Mouse (Mus musculus) limb, embryonic 10.5 days (tissue): ENCODE measurements at regions not wholly inside any gene's neighbourhood (a gene's known extent, or its start where the extent isn't known, plus 50 kb on each side); places are given as distances from the start of the nearest gene placed in this dataset.
A peak's percentile ranks its signal among the peaks of the same experiment; 100 is the strongest.

Experiments used
- DNase-seq: peaks from one replicate; pipeline ENCODE4 v3.0.0-alpha.2; 2017; ENCODE audit warnings: low spot score
- H3K27ac ChIP-seq: fragments of 300-500 bp; sonication (generic); 2 replicates; pipeline ENCODE4 v1.5.1; 2016; ENCODE audit warnings: mild to moderate bottlenecking
- H3K27me3 ChIP-seq: fragments of 300-500 bp; sonication (generic); 2 replicates; pipeline ENCODE4 v1.6.1; 2016; ENCODE audit warnings: low read depth, mild to moderate bottlenecking; ENCODE audit not compliant: poor library complexity, severe bottlenecking
- H3K36me3 ChIP-seq: fragments of 300-500 bp; sonication (generic); 2 replicates; pipeline ENCODE4 v1.6.1; 2016; ENCODE audit warnings: mild to moderate bottlenecking, moderate library complexity
- H3K4me1 ChIP-seq: fragments of 300-500 bp; sonication (generic); 2 replicates; pipeline ENCODE4 v1.6.1; 2016
- H3K4me3 ChIP-seq: fragments of 300-500 bp; sonication (generic); 2 replicates; pipeline ENCODE4 v1.5.1; 2016; ENCODE audit warnings: mild to moderate bottlenecking, moderate library complexity
- H3K9me3 ChIP-seq: fragments of 300-500 bp; sonication (generic); replicated peaks from 2 replicates; pipeline ENCODE4 v1.6.1; 2016; ENCODE audit warnings: mild to moderate bottlenecking
- WGBS: fragments of 180-500 bp; shearing (Covaris S2); methylation state at CpG from one replicate; pipeline ENCODE4 v1.1.7; 2016; 5-methylcytosine and 5-hydroxymethylcytosine counted together

DNA sequence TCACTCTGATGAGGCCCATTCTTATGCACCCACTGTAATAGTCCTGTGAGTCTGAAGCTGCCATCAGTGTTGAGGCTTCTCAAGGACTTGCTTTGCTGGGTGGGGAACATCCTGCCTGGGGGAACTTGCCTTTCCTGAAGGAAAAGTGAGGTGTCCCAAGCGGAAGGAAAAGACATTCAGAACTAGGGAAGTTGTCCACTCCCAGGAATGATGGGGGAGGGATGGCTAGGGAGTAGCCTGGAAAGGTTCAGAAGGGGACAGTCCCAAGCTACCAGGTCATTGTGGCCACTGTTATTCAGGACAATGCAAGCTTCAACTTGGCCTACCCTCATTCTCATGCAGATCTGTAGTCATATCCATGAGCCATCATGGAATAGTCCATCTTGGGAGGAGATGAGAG, 102.7 kb upstream of the Foxa2 start:
- Histone ChIP-seq H3K4me1 (no peaks in the 10 kb centered on the region; the same call in 1 of the 2 replicates), H3K9me3 (no peaks in the 10 kb centered on the region), H3K4me3 (no peak overlapping the region), H3K27ac (no peak overlapping the region), H3K27me3 (no peaks in the 10 kb centered on the region), H3K36me3 (no peaks in the 10 kb centered on the region)
- WGBS = 64% methylated on average over 1 of the region's 1 CpGs
- DNase-seq = no peak

DNA sequence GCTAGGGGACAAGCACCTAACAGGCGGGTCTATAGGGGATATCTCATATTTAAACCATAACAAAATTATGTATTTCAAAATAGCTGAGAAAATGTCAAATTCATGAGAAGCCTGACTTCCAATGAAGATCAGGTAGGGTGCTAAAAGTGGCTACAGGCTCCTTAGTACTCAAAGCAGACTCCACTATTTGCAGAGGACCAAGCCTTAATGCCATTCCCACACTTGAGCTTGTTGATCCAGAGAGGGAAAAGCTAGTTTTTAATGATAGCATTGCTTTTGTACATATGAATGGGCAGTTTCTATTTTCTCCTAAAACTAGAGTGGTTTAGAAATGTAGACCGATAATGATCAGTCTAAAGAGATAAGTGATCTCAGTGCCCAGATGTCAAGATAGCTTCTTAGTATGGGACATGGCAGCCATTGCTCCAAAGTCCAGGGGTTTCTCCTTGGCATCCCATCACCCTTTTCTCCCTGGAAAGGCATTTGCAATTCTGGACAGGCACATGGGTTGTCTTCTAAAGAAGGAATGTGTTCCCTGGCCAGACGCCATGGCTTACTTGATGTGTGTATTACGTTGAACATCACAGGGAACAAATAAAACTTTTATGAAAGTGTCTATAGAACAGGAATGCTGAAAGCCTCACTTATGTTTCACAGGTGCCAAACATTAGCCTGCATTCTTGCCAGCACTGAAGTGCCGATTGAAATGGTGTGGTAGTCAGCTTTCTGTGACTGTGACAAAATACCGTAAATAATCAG, 106.9 kb upstream of the Foxa2 start:
- H3K4me3 ChIP-seq = no peak overlapping the region
- H3K4me1 ChIP-seq = no peaks in the 10 kb centered on the region; the same call in 1 of the 2 replicates
- no peaks in the 10 kb centered on the region for H3K9me3 ChIP-seq
- DNase-seq = no peak
- no peaks in the 10 kb centered on the region for H3K36me3 ChIP-seq
- no peaks in the 10 kb centered on the region for H3K27me3 ChIP-seq
- no peak overlapping the region for H3K27ac ChIP-seq
- 91% methylated on average over 6 of the region's 6 CpGs for WGBS

DNA sequence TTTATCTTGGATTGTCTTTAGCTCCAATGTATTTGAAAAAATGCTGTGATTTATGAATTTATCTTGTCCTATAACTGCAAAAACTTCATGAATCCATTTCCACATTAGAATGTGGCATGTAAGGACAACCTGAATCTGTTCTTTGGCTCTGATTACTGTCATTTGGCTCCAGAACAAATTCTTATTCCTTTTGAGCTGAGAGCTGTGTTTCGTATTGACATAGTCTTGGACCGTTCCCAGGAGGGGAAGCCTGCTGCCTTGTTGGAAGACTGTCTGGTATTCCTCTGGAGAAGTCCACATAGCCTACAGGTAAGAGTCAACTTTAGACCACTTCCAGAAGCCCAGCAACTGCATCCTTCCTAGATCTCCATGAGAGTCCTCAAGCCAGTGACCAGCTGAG, 109.4 kb upstream of the Foxa2 start:
- WGBS = 95% methylated on average over 2 of the region's 2 CpGs

DNA sequence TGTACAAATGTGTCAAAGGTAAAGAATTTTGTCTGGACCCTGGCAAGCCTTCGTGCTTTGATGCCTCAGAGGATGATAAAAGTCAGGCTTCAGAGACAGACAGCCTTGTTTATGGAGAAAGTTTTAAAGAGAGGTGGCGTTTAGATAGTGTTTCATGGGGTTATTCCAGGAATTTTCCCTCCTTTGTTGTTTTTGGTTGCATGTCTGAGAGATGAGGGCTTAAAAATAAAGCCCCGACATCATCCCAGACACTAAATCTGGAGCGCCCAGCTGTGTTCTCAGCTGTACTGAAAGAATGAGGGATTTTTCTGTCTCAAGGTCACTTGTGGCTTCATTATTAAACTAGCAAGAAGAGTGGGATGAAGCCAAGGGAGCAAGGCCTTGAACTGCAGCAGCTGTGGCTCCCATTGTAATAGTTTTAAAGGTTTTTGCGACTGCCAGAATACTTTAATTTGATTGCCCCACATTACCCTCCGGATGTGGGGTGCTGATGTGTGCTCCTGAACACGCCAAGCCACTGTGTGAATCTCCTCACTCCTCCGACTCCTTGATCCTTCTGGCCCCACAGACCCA, 112.3 kb upstream of the Foxa2 start:
- DNase-seq = no peak
- Histone ChIP-seq H3K9me3 (no peaks in the 10 kb centered on the region), H3K4me3 (no peak overlapping the region), H3K27ac (no peak overlapping the region), H3K36me3 (no peaks in the 10 kb centered on the region), H3K27me3 (no peaks in the 10 kb centered on the region), H3K4me1 (no peaks in the 10 kb centered on the region)
- WGBS = 76% methylated on average over 8 of the region's 8 CpGs

More for the DNA sequence above, 109.4 kb upstream of the Foxa2 start:
- Histone ChIP-seq H3K27me3 (no peaks in the 10 kb centered on the region), H3K36me3 (no peaks in the 10 kb centered on the region), H3K4me1 (no peaks in the 10 kb centered on the region; the same call in 1 of the 2 replicates), H3K9me3 (no peaks in the 10 kb centered on the region), H3K27ac (no peak overlapping the region), H3K4me3 (no peak overlapping the region)
- no peak for DNase-seq

DNA sequence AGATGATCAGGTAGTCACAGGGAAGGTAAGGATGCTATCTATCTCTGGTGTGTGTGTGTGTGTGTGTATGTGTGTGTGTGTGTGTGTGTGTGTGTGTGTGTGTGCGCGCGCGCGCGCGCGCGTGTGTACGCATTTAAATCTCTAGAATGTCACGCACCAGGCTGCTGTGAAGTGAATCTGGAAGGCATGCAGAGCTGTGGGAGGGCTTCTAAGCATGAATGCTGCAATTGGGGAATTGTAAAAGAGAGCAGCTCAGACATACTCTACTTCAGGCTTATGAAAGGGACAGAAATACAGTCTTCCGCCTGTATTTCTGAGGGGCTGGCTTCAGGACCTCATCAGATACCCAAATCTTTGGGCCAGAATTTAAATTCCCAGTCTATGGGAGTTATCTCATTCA, 114.2 kb upstream of the Foxa2 start:
- Histone ChIP-seq H3K4me3 (no peak overlapping the region), H3K27ac (no peak overlapping the region), H3K4me1 (no peaks in the 10 kb centered on the region), H3K36me3 (no peaks in the 10 kb centered on the region), H3K9me3 (no peaks in the 10 kb centered on the region), H3K27me3 (no peaks in the 10 kb centered on the region)
- 97% methylated on average over 12 of the region's 12 CpGs for WGBS
- DNase-seq = no peak

DNA sequence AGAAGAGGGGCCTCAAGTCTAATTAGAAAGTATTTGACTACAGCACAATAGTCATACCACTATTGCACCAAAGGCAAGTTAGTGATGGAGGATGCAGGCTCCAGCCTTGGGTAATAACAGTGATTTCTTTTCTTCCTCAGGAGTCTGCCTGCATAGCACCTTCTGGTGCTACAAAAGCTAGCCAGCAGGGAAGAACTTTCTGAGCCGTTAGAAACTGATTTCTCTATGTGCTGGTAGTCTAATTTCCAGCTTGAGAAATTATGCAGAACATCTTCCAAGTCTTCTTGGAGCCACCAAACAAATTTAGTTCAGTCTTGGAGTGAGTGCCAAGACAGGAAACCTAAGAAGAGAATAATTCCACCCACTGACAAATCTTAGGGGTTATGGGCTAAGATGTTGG, 115.2 kb upstream of the Foxa2 start:
- no peak overlapping the region for H3K27ac ChIP-seq
- no peaks in the 10 kb centered on the region for H3K36me3 ChIP-seq
- H3K9me3 ChIP-seq = no peaks in the 10 kb centered on the region
- no peak overlapping the region for H3K4me3 ChIP-seq
- no peak for DNase-seq
- H3K4me1 ChIP-seq = no peaks in the 10 kb centered on the region
- 84% methylated on average over 1 of the region's 1 CpGs for WGBS
- no peaks in the 10 kb centered on the region for H3K27me3 ChIP-seq

DNA sequence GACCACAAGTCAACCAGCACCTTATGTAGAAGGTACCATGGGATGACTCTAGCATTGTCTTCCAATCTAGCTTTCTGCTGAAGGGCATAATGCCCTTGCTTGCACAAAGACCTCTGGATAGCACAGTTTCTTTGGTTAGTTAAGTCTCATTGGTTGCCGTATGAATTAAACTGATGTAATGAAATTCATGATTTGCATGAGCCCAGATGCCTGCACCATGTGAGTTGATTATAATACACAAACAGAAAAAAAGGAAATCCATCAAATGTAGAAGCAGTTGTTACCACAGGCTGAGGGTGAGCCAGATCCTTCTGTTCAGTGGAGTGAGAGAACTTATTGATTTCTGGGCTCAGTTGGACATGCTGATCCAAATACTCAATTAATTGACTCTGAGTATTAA, 115.8 kb upstream of the Foxa2 start:
- Histone ChIP-seq H3K4me1 (no peaks in the 10 kb centered on the region), H3K4me3 (no peak overlapping the region), H3K27me3 (no peaks in the 10 kb centered on the region), H3K36me3 (no peaks in the 10 kb centered on the region), H3K27ac (no peak overlapping the region), H3K9me3 (no peaks in the 10 kb centered on the region)
- DNase-seq = no peak
- WGBS = 100% methylated on average over 1 of the region's 1 CpGs

DNA sequence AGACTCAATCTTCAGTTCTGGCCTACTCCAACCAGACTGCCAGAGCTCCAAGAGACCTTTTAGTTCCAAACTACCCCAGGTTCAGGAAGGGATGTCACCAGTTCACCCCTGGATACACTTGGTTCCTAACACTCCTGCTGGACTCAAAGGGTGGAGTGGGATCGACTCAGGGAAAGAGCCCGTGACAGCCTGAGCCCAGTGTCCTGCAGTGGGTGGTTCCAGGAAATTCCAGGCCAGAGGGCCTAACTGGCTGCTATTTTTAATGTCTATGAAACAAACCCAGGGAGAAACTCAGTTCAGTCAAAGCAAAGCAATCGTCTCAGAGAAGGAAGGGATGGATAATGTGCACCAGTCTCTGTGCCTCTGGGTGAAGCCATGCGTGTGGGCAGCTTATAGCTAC, 124.3 kb upstream of the Foxa2 start:
- Histone ChIP-seq H3K36me3 (no peaks in the 10 kb centered on the region), H3K27ac (0 out of 2 replicates have a peak overlapping the region, but pooled peaks have one; percentile 17), H3K27me3 (no peaks in the 10 kb centered on the region), H3K4me1 (no peaks in the 10 kb centered on the region), H3K4me3 (no peak overlapping the region), H3K9me3 (no peaks in the 10 kb centered on the region)
- WGBS = 85% methylated on average over 4 of the region's 4 CpGs
- no peak for DNase-seq

DNA sequence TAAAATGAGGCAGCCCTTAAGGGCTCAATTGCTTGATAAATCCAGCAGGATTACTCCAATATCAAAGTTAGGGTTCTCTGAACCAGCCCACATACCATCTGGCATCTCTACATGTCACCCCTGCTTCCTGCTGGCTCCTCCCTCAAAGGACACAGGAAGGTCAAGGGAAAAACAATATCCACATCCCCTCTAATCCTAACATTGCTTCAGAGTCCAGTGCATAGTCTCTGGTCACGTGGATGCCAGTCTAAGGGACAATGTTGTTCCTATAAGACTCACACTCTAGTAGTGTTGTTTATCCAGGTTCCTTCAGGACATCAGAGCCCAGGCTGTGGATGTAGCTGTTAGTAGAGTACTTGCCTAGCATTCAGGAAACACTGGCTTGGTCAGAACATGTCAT, 124.9 kb upstream of the Foxa2 start:
- H3K4me1 ChIP-seq = no peaks in the 10 kb centered on the region
- no peak overlapping the region for H3K27ac ChIP-seq
- WGBS = 69% methylated on average over 1 of the region's 1 CpGs
- no peak for DNase-seq
- no peak overlapping the region for H3K4me3 ChIP-seq
- H3K36me3 ChIP-seq = no peaks in the 10 kb centered on the region
- H3K9me3 ChIP-seq = no peaks in the 10 kb centered on the region
- H3K27me3 ChIP-seq = no peaks in the 10 kb centered on the region

DNA sequence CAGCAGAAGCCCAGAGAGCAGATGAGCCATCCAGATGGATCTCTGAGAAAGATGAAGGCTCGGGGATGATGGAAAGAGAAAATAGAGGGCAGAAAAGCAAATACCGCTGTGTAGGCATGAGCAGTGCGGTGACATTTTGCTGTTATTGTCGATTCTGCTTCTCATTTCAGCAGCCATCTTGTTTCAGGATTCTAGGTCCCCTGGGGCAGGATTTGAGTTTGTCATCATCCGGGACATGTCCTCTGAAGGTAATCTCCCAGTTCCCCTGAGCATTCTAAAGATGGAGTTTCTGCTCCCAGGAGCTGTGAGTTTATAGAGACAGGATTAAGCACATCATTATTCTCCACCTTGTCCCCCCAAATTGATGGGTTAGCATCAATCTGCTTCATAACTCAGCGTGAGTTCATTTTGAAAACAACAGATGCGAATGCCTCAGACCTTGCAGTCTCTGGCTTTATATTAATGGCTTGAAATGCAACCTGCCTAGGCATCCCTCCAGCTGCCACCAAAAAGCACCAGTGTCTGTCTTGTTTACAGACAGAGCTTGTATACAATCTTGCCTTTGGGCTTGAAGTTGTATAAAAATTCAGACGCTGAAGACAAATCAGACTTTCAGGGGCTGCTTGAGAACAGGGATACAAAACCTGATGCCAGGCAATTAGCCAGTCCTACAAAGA, 128.6 kb upstream of the Foxa2 start:
- H3K27me3 ChIP-seq = no peaks in the 10 kb centered on the region
- no peak overlapping the region for H3K27ac ChIP-seq
- peak; percentile 12 for DNase-seq
- H3K4me3 ChIP-seq = no peak overlapping the region
- 88% methylated on average over 8 of the region's 8 CpGs for WGBS
- no peaks in the 10 kb centered on the region for H3K4me1 ChIP-seq
- H3K36me3 ChIP-seq = no peaks in the 10 kb centered on the region
- no peaks in the 10 kb centered on the region for H3K9me3 ChIP-seq

DNA sequence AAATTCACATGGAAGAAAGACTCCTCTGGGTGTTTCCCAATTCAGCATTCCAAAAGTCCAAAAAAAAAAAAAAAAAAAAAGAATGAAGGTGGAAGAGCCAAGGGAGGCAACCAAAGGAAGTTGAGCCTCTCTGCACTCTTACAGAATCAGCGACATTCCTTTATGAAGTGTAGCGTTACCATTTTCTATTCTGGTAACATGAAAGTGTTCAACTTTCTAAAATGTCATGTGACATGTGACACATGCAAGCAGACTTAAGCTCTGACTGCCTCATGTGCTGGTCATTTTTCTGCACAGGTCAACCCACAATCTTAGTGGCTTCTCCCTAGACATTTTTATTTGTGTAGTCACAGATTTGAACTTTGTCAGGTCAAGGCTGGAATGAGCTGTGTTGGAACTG, 133.5 kb upstream of the Foxa2 start:
- Histone ChIP-seq H3K4me1 (peaks cover 11% of the 10 kb centered on the region), H3K9me3 (no peaks in the 10 kb centered on the region), H3K4me3 (no peak overlapping the region), H3K36me3 (no peaks in the 10 kb centered on the region), H3K27me3 (no peaks in the 10 kb centered on the region), H3K27ac (no peak overlapping the region)
- no peak for DNase-seq
- WGBS = 89% methylated on average over 2 of the region's 2 CpGs

DNA sequence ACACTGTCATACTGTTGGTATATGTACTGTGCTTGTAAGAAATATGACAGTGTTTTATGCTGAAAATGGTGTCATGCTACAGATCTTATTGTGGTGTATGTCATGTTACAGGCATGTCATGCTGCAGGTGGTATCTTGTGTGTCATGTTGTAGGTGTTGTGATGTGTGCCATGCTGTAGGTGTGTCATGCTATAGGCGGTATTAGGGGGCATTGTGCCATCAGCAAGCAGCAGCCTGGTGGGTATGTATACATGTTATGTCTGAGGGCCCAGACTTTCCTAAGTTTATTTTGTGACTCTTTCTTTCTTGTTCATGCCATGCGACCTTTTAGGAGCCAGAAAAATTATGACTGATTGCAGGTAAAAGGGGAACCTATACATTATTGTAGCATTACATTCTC, 134.7 kb upstream of the Foxa2 start:
- Histone ChIP-seq H3K9me3 (no peaks in the 10 kb centered on the region), H3K27ac (no peak overlapping the region), H3K4me1 (peaks cover 11% of the 10 kb centered on the region), H3K36me3 (no peaks in the 10 kb centered on the region), H3K4me3 (no peak overlapping the region), H3K27me3 (no peaks in the 10 kb centered on the region)
- WGBS = 99% methylated on average over 2 of the region's 2 CpGs
- DNase-seq = no peak

DNA sequence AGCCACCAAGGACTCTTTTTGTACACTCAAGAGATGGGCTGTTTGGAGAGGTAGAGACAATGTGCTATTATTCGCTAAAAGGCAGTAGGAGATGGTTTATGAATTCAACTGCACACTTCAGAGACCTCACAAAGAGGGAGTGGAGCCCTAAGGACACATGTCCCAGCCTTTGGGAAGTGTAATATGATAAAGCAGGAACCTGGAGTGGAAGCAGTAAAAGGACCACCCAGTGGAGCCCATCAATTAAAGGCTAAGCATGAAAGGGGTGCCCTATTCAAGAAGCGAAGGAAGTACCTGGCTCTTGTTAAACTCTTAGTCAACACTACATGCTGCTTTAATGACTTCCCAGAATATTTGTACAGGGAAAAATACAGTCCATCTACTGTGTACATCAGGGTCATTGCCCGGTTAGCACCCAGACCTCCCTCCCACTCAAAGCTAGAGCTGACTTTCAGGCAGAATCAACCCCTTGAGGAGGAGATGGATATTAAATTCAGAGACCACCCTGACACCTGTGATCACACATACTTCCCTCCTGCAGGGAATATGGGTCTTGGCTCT, 135.8 kb upstream of the Foxa2 start:
- no peak overlapping the region for H3K4me3 ChIP-seq
- no peaks in the 10 kb centered on the region for H3K36me3 ChIP-seq
- H3K4me1 ChIP-seq = peaks cover 11% of the 10 kb centered on the region
- no peaks in the 10 kb centered on the region for H3K27me3 ChIP-seq
- DNase-seq = no peak
- WGBS = 64% methylated on average over 3 of the region's 3 CpGs
- H3K9me3 ChIP-seq = no peaks in the 10 kb centered on the region
- H3K27ac ChIP-seq = no peak overlapping the region
